Mouse (Mus musculus) layer of hippocampus, postnatal 10 days (tissue): ENCODE results near the gene Nme4. TPM values are rescaled to one million over a fixed set of nuclear protein-coding genes. Genes with fewer than 3 reads are reported as not detected.
"Not testable (repeated sequence)": the region's sequence is repeated elsewhere in the genome, so short reads cannot be mapped to it uniquely, and the experiment has no call there.

ENCODE experiments used
- DNase-seq, 2 experiments: peaks; one replicate each; pipeline ENCODE4 v3.0.0; 2021; ENCODE audit warnings: low spot score in 2 of 2
- total RNA-seq, 2 experiments: library from RNA; stranded (reverse); gene quantifications; 2 replicates each; pipeline ENCODE4 v1.2.3; 2021

Gene Nme4
- total RNA-seq, 2 experiments from 2014 or later = 4.6 to 5.7 TPM

DNA sequence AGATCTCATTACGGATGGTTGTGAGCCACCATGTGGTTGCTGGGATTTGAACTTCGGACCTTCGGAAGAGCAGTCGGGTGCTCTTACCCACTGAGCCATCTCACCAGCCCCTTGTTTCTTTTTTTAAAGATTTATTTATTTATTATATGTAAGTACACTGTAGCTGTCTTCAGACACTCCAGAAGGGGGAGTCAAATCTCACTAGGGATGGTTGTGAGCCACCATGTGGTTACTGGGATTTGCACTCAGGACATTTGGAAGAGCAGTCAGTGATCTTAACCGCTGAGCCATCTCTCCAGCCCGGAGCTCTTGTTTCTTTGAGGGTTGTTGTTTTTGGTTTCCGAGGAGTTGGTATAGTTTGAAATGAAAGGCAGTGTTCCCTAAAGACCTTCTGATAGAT is 19.1 kb upstream of the Nme4 start:
- DNase-seq = not testable (repeated sequence)

- DNase-seq = no peak
Observed at GRCm38 (mm10) chr17:26114061-26114460, 18.7 kb upstream of the Nme4 start.

- peak; percentile 59 to 65 for DNase-seq
Observed at GRCm38 (mm10) chr17:26113181-26113948, 18.0 kb upstream of the Nme4 start, which contains the start of gene Tmem8. TSS of gene Tmem8 (plus strand) at chr17:26113299.

- no peak for DNase-seq
Observed at GRCm38 (mm10) chr17:26112751-26113150, 17.3 kb upstream of the Nme4 start.

DNA sequence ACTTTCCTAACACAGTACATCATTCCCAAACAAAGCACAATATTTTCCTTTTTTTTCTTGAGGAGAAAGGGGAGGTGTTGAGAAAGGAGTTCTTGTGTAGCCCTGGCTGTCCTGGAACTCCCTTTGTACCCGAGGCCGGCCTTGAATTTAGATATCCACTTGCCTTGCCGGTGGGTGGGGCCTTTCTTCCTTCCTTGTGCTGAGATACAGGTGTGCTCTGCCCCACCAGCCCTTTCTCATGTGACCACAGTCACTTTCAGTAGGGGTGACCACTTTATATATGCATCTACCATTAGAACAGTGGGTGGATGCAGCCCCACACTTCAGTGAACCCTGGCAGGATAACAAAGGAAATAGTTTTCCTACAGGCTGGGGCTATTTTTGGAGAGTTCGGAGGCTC is 16.3 kb upstream of the Nme4 start:
- no peak for DNase-seq

DNA sequence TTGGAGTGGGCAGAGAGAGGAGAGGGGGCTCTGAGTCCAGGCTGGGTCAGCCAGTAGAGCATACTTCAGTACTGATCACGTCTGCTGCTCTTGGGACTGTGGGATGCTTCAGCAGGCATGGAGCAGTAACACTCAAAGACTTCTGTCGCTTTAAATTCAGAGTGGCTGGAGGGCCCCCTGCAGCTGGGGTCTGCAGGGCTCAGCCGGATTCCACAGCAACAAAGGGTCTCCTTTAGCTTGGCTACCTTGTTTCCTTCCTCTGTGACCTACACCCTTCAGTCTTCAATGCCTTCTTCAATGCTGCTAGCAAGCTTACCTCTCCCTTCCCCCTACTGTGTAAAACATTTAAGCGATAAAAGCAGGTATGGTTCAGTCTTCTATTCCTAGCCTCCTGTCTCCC is 15.6 kb upstream of the Nme4 start:
- no peak for DNase-seq

GRCm38 (mm10) chr17:26110156-26110555 is 14.8 kb upstream of the Nme4 start:
- no peak for DNase-seq

DNA sequence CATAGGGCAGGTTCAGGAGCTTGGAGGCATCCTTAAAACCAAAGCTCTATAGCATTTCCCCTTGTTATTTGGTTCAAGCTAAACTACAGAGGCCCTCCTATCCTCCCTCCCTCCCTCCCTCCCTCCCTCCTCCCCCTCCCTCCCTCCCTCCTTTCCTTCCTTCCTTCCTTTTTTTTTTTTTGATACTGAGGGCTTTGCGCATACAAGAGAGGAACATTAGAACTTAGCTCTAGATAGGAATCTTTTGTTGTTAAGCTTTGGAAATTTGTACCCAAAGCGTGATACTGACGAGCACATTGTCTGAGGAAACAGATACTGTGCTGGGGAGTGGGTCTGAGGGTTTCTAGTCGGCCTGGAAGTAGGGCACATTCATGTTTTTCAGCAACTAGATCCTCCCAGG is 10.2 kb upstream of the Nme4 start:
- DNase-seq = no peak

GRCm38 (mm10) chr17:26101478-26101877 is 6.1 kb upstream of the Nme4 start:
- DNase-seq = no peak

DNA sequence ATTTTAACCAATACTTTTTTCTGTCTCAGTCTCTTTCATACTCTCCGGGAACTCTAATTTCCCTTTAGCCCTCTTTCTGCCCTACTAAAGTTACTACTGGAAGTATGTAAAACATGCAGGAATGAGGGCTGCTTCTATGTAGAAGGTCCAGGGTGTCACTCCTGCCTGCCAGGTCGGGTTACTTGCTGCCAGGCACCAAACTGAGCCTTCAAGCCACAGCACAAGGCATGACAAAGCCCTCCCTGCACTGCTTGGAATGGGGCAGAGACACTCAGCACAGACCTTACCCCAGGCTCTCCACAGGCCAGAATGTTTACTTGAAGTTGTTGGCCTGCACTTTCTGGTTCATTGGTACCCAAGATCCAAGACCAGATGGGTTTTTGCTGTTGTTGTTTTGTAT is 4.8 kb upstream of the Nme4 start:
- DNase-seq = no peak

DNA sequence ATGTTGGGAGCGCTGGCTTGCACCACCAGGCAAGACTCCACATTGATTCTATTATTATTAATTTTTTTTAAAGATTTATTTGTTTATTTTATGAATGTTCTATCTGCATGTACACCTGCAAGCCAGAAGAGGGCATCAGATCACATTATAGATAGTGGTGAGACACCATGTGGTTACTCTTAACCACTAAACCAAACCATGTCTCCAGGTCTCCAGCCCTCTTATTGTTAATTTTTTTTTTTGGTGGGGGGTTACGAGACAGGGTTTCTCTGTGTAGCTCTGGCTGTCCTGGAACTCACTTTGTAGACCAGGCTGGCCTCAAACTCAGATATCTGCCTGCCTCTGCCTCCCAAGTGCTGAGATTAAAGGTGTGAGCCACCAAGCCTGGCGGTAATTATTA is 3.9 kb upstream of the Nme4 start:
- not testable (repeated sequence) for DNase-seq

- DNase-seq = no peak
Observed at GRCm38 (mm10) chr17:26098461-26098860, 3.1 kb upstream of the Nme4 start.

GRCm38 (mm10) chr17:26094531-26095110 is 781 bp downstream of the Nme4 start:
- DNase-seq = no peak

- DNase-seq = peak; percentile 88 to 89
Observed at GRCm38 (mm10) chr17:26089905-26090632, 5.3 kb downstream of the Nme4 start, which contains the start of gene Decr2. TSS of gene Decr2 (minus strand) at chr17:26090337.

DNA sequence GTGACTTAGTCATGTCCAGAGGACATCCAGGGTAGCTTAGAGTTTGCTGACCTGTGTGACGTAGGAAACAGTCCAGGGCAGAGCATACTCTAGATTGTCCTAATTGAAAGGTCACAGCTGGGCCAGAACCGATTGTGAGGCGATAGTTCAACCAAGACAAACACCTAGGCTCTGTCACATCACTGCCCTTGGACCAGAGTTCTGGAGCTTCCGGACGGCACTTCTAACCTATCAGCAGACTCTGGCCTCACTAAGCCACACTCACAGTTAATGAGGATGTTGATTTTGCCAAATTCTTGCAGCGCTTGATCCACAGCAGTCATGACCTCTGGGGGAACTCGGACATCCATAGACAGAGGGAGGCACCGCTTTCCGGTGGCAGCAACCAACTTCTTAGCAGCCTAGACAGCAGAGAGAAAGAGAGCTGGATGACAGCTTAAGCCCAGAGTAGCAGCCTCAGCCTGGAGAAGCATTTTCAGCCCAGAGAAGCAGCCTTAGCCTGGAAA is 8.3 kb downstream of the Nme4 start:
- no peak for DNase-seq

DNA sequence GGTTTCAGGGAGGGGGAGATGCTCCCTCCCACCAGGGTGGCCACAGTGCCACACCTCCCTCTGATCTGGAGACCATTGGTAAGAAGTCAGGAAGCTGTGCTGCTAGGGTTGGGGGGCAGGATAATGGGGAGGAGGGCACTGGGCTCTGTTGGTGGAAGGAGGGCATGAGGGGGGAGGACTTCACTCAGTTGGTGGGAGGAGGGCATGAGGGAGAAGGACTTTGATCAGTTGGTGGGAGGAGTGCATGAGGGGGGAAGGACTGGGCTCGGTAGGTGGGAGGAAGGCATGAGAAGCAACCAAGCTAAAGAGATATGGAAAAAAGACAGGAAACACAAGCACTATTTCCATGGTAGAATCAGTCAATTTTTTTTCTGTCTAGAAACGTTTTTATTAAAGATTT is 14.5 kb downstream of the Nme4 start:
- no peak for DNase-seq

GRCm38 (mm10) chr17:26078851-26079250 is 16.6 kb downstream of the Nme4 start:
- DNase-seq = no peak

- DNase-seq = no peak
Observed at GRCm38 (mm10) chr17:26075246-26075645, 20.2 kb downstream of the Nme4 start.

DNA sequence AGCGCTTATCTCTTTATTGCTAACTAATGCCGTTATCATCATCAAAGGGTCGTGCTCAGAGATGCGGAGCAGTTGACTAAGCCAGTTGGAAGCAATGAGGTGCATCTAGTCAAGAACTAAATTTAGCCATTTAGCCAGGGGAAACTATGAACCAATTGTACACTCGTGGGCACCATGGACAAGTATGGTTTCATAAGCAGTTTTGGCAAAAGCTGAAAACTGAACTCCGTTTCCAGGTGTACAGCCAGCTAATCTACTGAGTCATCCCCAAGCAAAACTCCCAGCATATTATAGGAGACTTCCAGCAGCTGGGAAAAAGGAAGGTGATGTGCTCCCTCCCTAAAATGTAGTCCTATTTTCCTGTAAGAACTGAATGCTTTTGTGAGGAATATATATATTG is 25.3 kb downstream of the Nme4 start:
- no peak for DNase-seq

GRCm38 (mm10) chr17:26068831-26069739 is 26.3 kb downstream of the Nme4 start, which contains the start of gene Rab11fip3:
TSS of gene Rab11fip3 (minus strand) at chr17:26069555.
- peak; percentile 79 to 82 for DNase-seq
